Mouse (Mus musculus) cerebellum, adult 9-11 months (tissue): Measurements from ENCODE around the gene Svs5.

Experiments
- DNase-seq: peaks from one replicate; pipeline ENCODE4 v3.0.0; 2022

Gene Svs5

GRCm38 (mm10) chr2:164382971-164383370 lies 50.4 kb downstream of the Svs5 start:
- no peak for DNase-seq
